Mouse (Mus musculus) ES-E14 (cell line): Measurements from ENCODE around the gene Cetn2.

ENCODE experiments used
- HCFC1 ChIP-seq: IDR thresholded peaks from 2 replicates; pipeline ENCODE4 v1.6.1; 2012; ENCODE audit warnings: low read length, inconsistent platforms, borderline replicate concordance; ENCODE audit not compliant: insufficient read depth
- MAFK ChIP-seq: IDR thresholded peaks from 2 replicates; pipeline ENCODE4 v1.6.1; 2014; ENCODE audit warnings: mild to moderate bottlenecking, low read depth, low read length, inconsistent platforms; ENCODE audit not compliant: insufficient read depth
- ZC3H11A ChIP-seq: IDR thresholded peaks from 2 replicates; pipeline ENCODE4 v1.6.1; 2012; ENCODE audit warnings: low read depth, mild to moderate bottlenecking, inconsistent platforms, low read length, borderline replicate concordance
- ZNF384 ChIP-seq: IDR thresholded peaks from 2 replicates; pipeline ENCODE4 v1.6.1; 2012; ENCODE audit warnings: low read depth, low read length, inconsistent platforms

GRCm38 (mm10) chrX:72956486-72956885 lies 38.3 kb upstream of the Cetn2 start:
- TF ChIP-seq ZC3H11A: no peak
- TF ChIP-seq ZNF384: no peak
- TF ChIP-seq HCFC1: no peak
- no peak for TF ChIP-seq MAFK
